Mouse (Mus musculus): ENCODE data around the gene Gm19410.

Gm19410 gene

GRCm38 (mm10) chr8:35765499-35766193, at the start of gene Gm19410:
Gene Gm19410, plus strand, starts transcription at chr8:35765790.
- DNase-seq (ENCODE audit: extremely low read depth, insufficient read length, low spot score) = peak; percentile 10

- no peak for DNase-seq (ENCODE audit: extremely low read depth, insufficient read length, low spot score)
These were observed 34.8 kb upstream of the Gm19410 start for GRCm38 (mm10) chr8:35730776-35731175.

- DNase-seq (ENCODE audit: extremely low read depth, insufficient read length, low spot score) = no peak
These were observed 30.2 kb upstream of the Gm19410 start for GRCm38 (mm10) chr8:35735438-35735837.

- DNase-seq (ENCODE audit: extremely low read depth, insufficient read length, low spot score) = no peak
These were observed 9.4 kb upstream of the Gm19410 start for GRCm38 (mm10) chr8:35756202-35756601.

- DNase-seq (ENCODE audit: extremely low read depth, insufficient read length, low spot score) = no peak
These were observed 570 bp upstream of the Gm19410 start for GRCm38 (mm10) chr8:35765020-35765419.

- DNase-seq (ENCODE audit: extremely low read depth, insufficient read length, low spot score) = no peak
These were observed 7.9 kb downstream of the Gm19410 start for GRCm38 (mm10) chr8:35773508-35773907.
